Mouse (Mus musculus): ENCODE results near the gene Hist1h2ab.

DNA sequence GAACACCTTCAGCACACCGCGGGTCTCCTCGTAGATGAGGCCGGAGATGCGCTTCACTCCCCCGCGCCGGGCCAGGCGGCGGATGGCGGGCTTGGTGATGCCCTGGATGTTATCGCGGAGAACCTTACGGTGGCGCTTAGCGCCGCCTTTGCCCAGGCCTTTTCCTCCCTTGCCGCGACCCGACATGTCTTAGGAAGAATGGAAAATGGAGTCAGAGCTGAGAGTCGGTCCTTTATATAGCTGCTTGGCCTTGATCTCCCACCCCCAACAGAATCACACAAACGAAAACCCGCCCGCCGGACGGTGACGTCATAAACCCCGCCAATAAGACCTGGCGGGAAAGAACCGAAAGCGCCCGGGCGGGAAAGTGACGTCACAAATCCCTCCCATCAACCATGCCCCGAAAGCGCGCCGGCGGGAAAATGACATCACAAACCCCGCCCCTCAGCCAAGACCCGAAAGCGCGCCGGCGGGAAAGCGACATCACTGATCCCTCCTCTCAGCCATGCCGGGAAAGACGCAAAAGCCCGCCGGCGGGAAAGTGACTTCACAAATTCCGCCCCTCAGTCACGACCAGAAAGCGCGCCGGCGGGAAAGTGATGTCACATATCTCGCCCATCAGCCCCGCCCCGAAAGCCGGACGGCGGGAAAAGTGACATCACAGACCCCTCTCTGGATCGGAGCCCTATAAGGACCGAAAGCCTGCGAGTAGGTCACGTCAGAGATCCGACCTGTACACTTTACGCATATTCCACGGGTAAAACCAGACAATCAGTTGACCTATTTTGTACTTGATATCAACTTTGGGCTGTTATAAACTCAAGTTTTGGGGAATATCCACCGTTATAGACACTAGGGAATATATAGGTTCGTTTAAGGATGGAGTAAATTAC is 10.3 kb downstream of the Hist1h2ab start, which contains the start of gene Hist1h4a:
- TF ChIP-seq HCFC1 (IDR thresholded peaks at IDR 0.05; ENCODE audit: borderline replicate concordance, insufficient read depth, low read length) (no peak), CHD2 (IDR thresholded peaks at IDR 0.05; ENCODE audit: low read depth, low read length) (peak; percentile 59; the same call in 1 of the 2 replicates), MAFK (IDR thresholded peaks at IDR 0.05; ENCODE audit: insufficient read depth, low read depth, low read length) (no peak), ZNF384 (IDR thresholded peaks at IDR 0.05; ENCODE audit: low read depth, low read length) (no peak)
